Mouse (Mus musculus) brain, embryonic 14.5 days (tissue): Measurements from ENCODE around the gene Cnih3.

Source experiments
- CTCF ChIP-seq: fragments of 200-500 bp; IDR thresholded peaks from 2 replicates; pipeline ENCODE4 v1.5.1; 2012; ENCODE audit warnings: inconsistent platforms, mild to moderate bottlenecking, moderate library complexity, borderline replicate concordance; ENCODE audit not compliant: insufficient read depth, insufficient read length; ENCODE audit errors: extremely low read depth
- POLR2A ChIP-seq: fragments of 200-500 bp; IDR thresholded peaks from 2 replicates; pipeline ENCODE4 v1.6.1; 2012; ENCODE audit warnings: mild to moderate bottlenecking, inconsistent platforms, borderline replicate concordance; ENCODE audit not compliant: poor library complexity, insufficient read depth, insufficient read length, severe bottlenecking; ENCODE audit errors: extremely low read depth

- TF ChIP-seq CTCF (no peak), POLR2A (no peak)
Observed at GRCm38 (mm10) chr1:181467321-181467670, 114.9 kb downstream of the Cnih3 start.
